Mouse (Mus musculus): ENCODE measurements around the gene Mtg1.
A peak's percentile ranks its signal among the peaks of the same experiment; 100 is the strongest.

Mtg1 gene

GRCm38 (mm10) chr7:140137135-140138020, at the start of gene Mtg1:
Gene Mtg1 (plus strand): TSS chr7:140137564.
- peak; percentile 87 for DNase-seq (ENCODE audit: extremely low read depth, low read depth)

- no peak for DNase-seq (ENCODE audit: extremely low read depth, low read depth)
Measured at GRCm38 (mm10) chr7:140090601-140091000, 46.8 kb upstream of the Mtg1 start.

- DNase-seq (ENCODE audit: extremely low read depth, low read depth): no peak
Measured at GRCm38 (mm10) chr7:140092924-140093528, 44.3 kb upstream of the Mtg1 start, which contains the start of gene Prap1. Gene Prap1 (plus strand): TSS chr7:140093395.

GRCm38 (mm10) chr7:140094954-140095353, 42.4 kb upstream of the Mtg1 start:
- no peak for DNase-seq (ENCODE audit: extremely low read depth, low read depth)

- no peak for DNase-seq (ENCODE audit: extremely low read depth, low read depth)
Measured at GRCm38 (mm10) chr7:140095556-140095955, 41.8 kb upstream of the Mtg1 start.

GRCm38 (mm10) chr7:140096055-140096454, 41.3 kb upstream of the Mtg1 start:
- no peak for DNase-seq (ENCODE audit: extremely low read depth, low read depth)

GRCm38 (mm10) chr7:140098466-140098865, 38.9 kb upstream of the Mtg1 start:
- peak; percentile 39 for DNase-seq (ENCODE audit: extremely low read depth, low read depth)

- no peak for DNase-seq (ENCODE audit: extremely low read depth, low read depth)
Measured at GRCm38 (mm10) chr7:140101498-140101897, 35.9 kb upstream of the Mtg1 start.

- DNase-seq (ENCODE audit: extremely low read depth, low read depth): peak; percentile 41
Measured at GRCm38 (mm10) chr7:140101993-140102860, 35.1 kb upstream of the Mtg1 start, which contains the start of gene Fuom. Gene Fuom (minus strand): TSS chr7:140102441.

- DNase-seq (ENCODE audit: extremely low read depth, low read depth): no peak
Measured at GRCm38 (mm10) chr7:140104009-140104408, 33.4 kb upstream of the Mtg1 start.

- no peak for DNase-seq (ENCODE audit: extremely low read depth, low read depth)
Measured at GRCm38 (mm10) chr7:140111943-140112342, 25.4 kb upstream of the Mtg1 start.

- no peak for DNase-seq (ENCODE audit: extremely low read depth, low read depth)
Measured at GRCm38 (mm10) chr7:140115583-140116328, 21.6 kb upstream of the Mtg1 start, which contains the start of gene Paox. Gene Paox (plus strand): TSS chr7:140115799.

- DNase-seq (ENCODE audit: extremely low read depth, low read depth): peak; percentile 68
Measured at GRCm38 (mm10) chr7:140116329-140117054, 20.9 kb upstream of the Mtg1 start, which contains the start of gene Echs1. Gene Echs1 (minus strand): TSS chr7:140116476.

GRCm38 (mm10) chr7:140120484-140120883, 16.9 kb upstream of the Mtg1 start:
- DNase-seq (ENCODE audit: extremely low read depth, low read depth): no peak

GRCm38 (mm10) chr7:140121338-140121910, 15.9 kb upstream of the Mtg1 start:
- no peak for DNase-seq (ENCODE audit: extremely low read depth, low read depth)

GRCm38 (mm10) chr7:140122765-140123164, 14.6 kb upstream of the Mtg1 start:
- no peak for DNase-seq (ENCODE audit: extremely low read depth, low read depth)

- no peak for DNase-seq (ENCODE audit: extremely low read depth, low read depth)
Measured at GRCm38 (mm10) chr7:140124382-140124781, 13.0 kb upstream of the Mtg1 start.

- no peak for DNase-seq (ENCODE audit: extremely low read depth, low read depth)
Measured at GRCm38 (mm10) chr7:140125278-140126021, 11.9 kb upstream of the Mtg1 start.

- DNase-seq (ENCODE audit: extremely low read depth, low read depth): no peak
Measured at GRCm38 (mm10) chr7:140126022-140126350, 11.4 kb upstream of the Mtg1 start.
